Mouse (Mus musculus) neural tube, embryonic 13.5 days (tissue): ENCODE results near the gene Polr1a. TPM values are rescaled to one million over a fixed set of nuclear protein-coding genes. Genes with fewer than 3 reads are reported as not detected.

Experiments used
- ATAC-seq: fragments of 200-750 bp; cut with Nextera tagmentation; 2 replicates; pipeline ENCODE4 v1.8.0; 2017; ENCODE audit warnings: low read depth, mild to moderate bottlenecking, moderate TSS enrichment, moderate library complexity
- H3K27ac ChIP-seq: fragments of 300-500 bp; sonication (generic); replicated peaks from 2 replicates; pipeline ENCODE4 v1.5.1; 2015; ENCODE audit warnings: moderate library complexity, mild to moderate bottlenecking, inconsistent platforms
- H3K27me3 ChIP-seq: fragments of 300-500 bp; sonication (generic); 2 replicates; pipeline ENCODE4 v1.6.1; 2015; ENCODE audit warnings: mild to moderate bottlenecking, inconsistent platforms
- H3K36me3 ChIP-seq: fragments of 300-500 bp; sonication (generic); 2 replicates; pipeline ENCODE4 v1.6.1; 2015; ENCODE audit warnings: mild to moderate bottlenecking, inconsistent platforms
- H3K4me1 ChIP-seq: fragments of 300-500 bp; sonication (generic); replicated peaks from 2 replicates; pipeline ENCODE4 v1.6.1; 2015; ENCODE audit warnings: inconsistent platforms
- H3K4me2 ChIP-seq: fragments of 300-500 bp; sonication (generic); 2 replicates; pipeline ENCODE4 v1.6.1; 2015; ENCODE audit warnings: inconsistent platforms, mild to moderate bottlenecking, moderate library complexity
- H3K4me3 ChIP-seq: fragments of 300-500 bp; sonication (generic); 2 replicates; pipeline ENCODE4 v1.5.1; 2015; ENCODE audit warnings: mild to moderate bottlenecking, inconsistent platforms
- H3K9ac ChIP-seq: fragments of 300-500 bp; sonication (generic); 2 replicates; pipeline ENCODE4 v1.6.1; 2015; ENCODE audit warnings: moderate library complexity, mild to moderate bottlenecking, inconsistent platforms
- H3K9me3 ChIP-seq: fragments of 300-500 bp; sonication (generic); 2 replicates; pipeline ENCODE4 v1.6.1; 2016; ENCODE audit warnings: inconsistent platforms
- WGBS: fragments of 180-500 bp; shearing (Covaris S2); methylation state at CpG from one replicate; pipeline ENCODE4 v1.1.7; 2015; 5-methylcytosine and 5-hydroxymethylcytosine counted together
- polyA plus RNA-seq: library from polyadenylated mRNA; unstranded; fragments of >200 nt; fragmentation: Nextera tagmentation; extraction: Ambion mirVana; gene quantifications from 2 replicates; pipeline ENCODE4 v1.2.1, GENCODE M21; 2015

The Polr1a gene
- polyA plus RNA-seq, 1 experiment from 2014 or later, result 18.5 TPM

DNA sequence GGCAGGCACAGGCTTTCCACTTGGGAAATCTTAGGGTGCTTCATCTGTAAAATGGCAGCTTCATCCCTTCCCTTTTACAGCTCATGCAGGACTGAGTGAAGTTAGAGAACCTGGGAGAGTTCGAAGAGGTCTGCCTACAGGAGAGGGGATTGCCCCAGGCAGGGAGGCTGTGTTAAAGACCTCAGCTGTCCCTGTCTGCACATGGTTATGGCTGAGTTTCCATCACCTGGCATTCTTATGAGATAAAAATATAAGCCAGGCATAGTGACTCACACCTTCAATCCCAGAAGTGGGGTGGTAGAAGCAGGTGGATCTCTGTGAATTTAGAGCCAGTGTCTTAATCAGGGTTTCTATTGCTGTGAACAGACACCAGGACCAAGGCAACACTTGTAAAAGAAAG, 100.6 kb downstream of the Polr1a start:
- no peak overlapping the region for H3K27ac ChIP-seq
- WGBS, result 100% methylated on average over 1 of the region's 1 CpGs
- no peaks in the 10 kb centered on the region for H3K9me3 ChIP-seq
- H3K36me3 ChIP-seq, result no peaks in the 10 kb centered on the region
- ATAC-seq, result no peak
- H3K27me3 ChIP-seq, result no peaks in the 10 kb centered on the region
- H3K9ac ChIP-seq, result no peak overlapping the region
- H3K4me2 ChIP-seq, result no peak overlapping the region
- H3K4me3 ChIP-seq, result no peak overlapping the region
- H3K4me1 ChIP-seq, result no peaks in the 10 kb centered on the region

DNA sequence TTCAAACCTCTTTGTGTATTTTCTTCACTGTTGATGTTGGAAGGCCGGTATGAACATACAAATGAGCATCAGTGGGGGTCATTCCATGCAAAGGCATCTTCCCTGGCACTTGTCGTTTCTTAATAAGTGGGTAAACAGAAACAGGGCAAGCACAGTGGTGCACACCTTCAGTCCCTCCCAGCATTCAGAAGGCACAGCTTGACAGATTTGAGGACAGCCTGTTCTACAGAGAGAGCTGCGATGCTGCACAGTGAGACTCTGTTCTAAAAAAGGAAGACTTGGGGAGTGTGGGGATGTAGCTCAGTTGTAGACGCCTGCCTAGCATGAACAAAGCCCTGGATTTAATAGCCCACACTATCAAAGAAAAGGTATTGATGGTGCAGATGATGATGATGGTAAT, 105.2 kb downstream of the Polr1a start:
- Histone ChIP-seq H3K9me3 (no peaks in the 10 kb centered on the region), H3K27me3 (no peaks in the 10 kb centered on the region), H3K4me2 (no peak overlapping the region), H3K36me3 (no peaks in the 10 kb centered on the region), H3K27ac (no peak overlapping the region), H3K4me1 (no peaks in the 10 kb centered on the region), H3K9ac (no peak overlapping the region), H3K4me3 (no peak overlapping the region)
- ATAC-seq, result no peak
- WGBS, result 51% methylated on average over 4 of the region's 4 CpGs

DNA sequence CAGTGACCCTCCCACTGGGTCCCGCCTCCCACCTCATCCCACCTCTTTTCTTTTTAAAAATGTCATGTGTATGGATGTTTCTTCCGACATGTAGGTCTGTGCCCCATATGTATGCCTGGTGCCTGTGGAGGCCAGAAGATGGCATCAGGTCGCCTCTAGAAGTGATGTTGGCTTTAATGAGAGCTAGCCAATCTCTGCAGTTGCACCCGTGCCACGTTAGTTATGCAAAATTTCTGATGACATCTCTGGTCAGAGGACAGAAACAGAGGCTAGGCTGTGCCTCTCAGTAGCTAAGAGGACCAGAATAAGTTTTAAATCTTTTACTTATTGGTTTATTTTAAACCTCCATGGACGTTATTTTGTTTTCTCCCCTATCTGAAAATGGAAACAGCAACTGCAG, 109.2 kb downstream of the Polr1a start:
- no peaks in the 10 kb centered on the region for H3K27me3 ChIP-seq
- no peaks in the 10 kb centered on the region for H3K9me3 ChIP-seq
- no peak overlapping the region for H3K4me2 ChIP-seq
- no peak overlapping the region for H3K9ac ChIP-seq
- H3K4me1 ChIP-seq, result no peaks in the 10 kb centered on the region
- H3K36me3 ChIP-seq, result no peaks in the 10 kb centered on the region
- 80% methylated on average over 6 of the region's 6 CpGs for WGBS
- H3K4me3 ChIP-seq, result no peak overlapping the region
- H3K27ac ChIP-seq, result no peak overlapping the region
- ATAC-seq, result no peak

DNA sequence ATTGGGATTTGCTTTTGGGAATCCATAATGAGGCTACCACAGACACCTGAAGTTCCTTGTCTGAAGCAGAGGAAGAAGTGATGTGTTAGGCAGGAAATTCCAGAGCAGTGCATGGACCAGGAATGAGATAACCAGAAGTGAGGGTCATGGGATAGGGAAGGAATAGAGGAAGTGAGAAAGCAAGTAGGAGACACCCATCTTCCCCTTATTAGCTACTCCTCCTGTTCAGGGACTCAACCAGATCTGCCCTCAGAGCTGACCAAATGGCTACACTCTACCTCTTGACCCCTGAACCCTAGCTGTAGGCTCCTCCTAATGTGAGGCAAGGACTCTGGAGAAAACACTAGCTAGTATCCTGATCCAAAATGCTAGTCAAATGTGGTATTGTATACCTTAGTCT, 116.6 kb downstream of the Polr1a start:
- Histone ChIP-seq H3K4me3 (no peak overlapping the region), H3K9me3 (no peaks in the 10 kb centered on the region), H3K4me2 (no peak overlapping the region), H3K27me3 (no peaks in the 10 kb centered on the region), H3K27ac (no peak overlapping the region), H3K36me3 (no peaks in the 10 kb centered on the region), H3K9ac (no peak overlapping the region), H3K4me1 (no peaks in the 10 kb centered on the region)
- ATAC-seq, result no peak

DNA sequence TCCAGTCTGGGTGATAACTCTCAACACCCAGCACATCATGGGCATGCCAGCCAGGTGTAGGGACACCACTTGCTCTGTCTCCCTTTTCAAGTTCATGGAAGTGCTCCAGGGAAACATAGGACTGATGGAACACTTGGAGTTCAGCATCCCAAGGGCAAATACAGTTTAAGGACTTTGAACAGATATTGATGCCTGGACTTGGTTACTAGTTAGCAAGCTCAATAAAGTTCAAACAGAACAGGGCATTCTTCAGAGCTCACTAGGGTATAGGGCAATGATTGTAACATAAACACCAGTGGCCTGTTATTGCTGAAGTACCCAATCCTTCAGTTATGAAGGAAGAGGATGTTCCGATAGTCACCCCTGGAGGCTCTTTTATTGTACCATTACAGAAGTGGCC, 119.2 kb downstream of the Polr1a start:
- no peaks in the 10 kb centered on the region for H3K36me3 ChIP-seq
- no peak overlapping the region for H3K9ac ChIP-seq
- ATAC-seq, result no peak
- no peak overlapping the region for H3K4me3 ChIP-seq
- H3K27ac ChIP-seq, result no peak overlapping the region
- H3K27me3 ChIP-seq, result no peaks in the 10 kb centered on the region
- no peaks in the 10 kb centered on the region for H3K9me3 ChIP-seq
- H3K4me2 ChIP-seq, result no peak overlapping the region
- WGBS, result 97% methylated on average over 1 of the region's 1 CpGs
- H3K4me1 ChIP-seq, result no peaks in the 10 kb centered on the region

DNA sequence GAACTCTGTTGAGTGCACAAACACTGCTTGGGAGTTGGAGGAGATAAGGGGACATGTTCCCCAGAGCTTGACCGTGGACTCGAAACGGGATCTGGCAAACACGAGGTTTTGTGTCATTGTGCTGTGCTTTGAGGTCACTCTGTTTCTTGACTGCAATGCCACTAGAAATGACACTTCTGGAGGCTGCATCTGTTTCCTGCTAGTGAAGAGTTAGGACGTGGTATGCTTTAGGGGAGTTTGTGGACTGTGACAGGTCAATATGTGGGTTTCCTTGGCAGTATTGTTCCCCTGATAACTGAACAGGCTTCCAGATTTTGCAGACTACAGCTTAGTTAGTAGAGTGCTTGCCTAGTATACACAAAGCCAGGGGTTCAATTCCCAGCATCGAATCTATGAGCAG, 120.8 kb downstream of the Polr1a start:
- no peaks in the 10 kb centered on the region for H3K4me1 ChIP-seq
- WGBS, result 87% methylated on average over 6 of the region's 6 CpGs
- no peak for ATAC-seq

More for the DNA sequence above, 120.8 kb downstream of the Polr1a start:
- no peak overlapping the region for H3K4me3 ChIP-seq
- no peaks in the 10 kb centered on the region for H3K9me3 ChIP-seq
- H3K27ac ChIP-seq, result no peak overlapping the region
- H3K9ac ChIP-seq, result no peak overlapping the region
- no peaks in the 10 kb centered on the region for H3K36me3 ChIP-seq
- H3K27me3 ChIP-seq, result no peaks in the 10 kb centered on the region
- no peak overlapping the region for H3K4me2 ChIP-seq

Other genes with a start within 250 kb of the Polr1a start
- 248 and 260 TPM in 2 replicates for gene Reep1, start 201.5 kb upstream of the Polr1a start, polyA plus RNA-seq
- 44.9 and 47.9 TPM in 2 replicates for gene Mrpl35, start 82.1 kb upstream of the Polr1a start, polyA plus RNA-seq
- 153 and 160 TPM in 2 replicates for gene Immt, start 77.7 kb upstream of the Polr1a start, polyA plus RNA-seq
- 81.9 and 84.4 TPM in 2 replicates for gene Ptcd3, start 303 bp upstream of the Polr1a start, polyA plus RNA-seq
- gene St3gal5, start 188.5 kb downstream of the Polr1a start, polyA plus RNA-seq, result 54.6 and 59.2 TPM in 2 replicates